ENCODE assay signal across 22 mouse cellular contexts in the genomic region with DNA sequence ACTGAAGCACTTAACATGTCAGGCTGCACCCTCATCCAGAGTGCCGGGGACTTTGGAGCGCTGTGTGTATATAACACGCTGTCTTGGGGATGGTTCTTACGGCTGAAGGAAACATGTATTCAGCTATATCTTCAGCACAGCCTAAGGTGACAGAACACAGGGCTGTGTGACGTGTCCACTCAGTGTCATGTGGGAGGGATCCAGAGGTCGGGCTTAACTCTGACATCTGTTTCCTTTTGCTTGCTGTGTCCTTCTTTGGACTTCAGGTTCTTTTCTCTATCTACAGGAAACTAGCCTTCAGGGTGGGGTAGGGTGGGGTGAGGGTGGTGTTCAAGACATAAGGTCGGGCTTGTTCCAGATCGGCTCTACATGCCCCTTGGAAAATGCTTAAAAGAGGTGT.
"Had no signal": no experiment of that assay in that cellular context is flagged by ENCODE, and none has a peak within 500 bp of the region (broad histone marks: within the 10 kb centered on the region; RNA-seq: fewer than 3 reads in every experiment).

No protein-coding gene starts in this region.

- H3K36me3 ChIP-seq: intestine, embryonic 15.5 days; kidney, embryonic 15.5 days; limb, embryonic 10.5 days; limb, embryonic 13.5 days; lung, embryonic 15.5 days; midbrain, embryonic 10.5 days; neural tube, embryonic 12.5 days; stomach, embryonic 15.5 days had no signal

- H3K4me3 ChIP-seq: intestine, embryonic 15.5 days; kidney, embryonic 15.5 days; limb, embryonic 10.5 days; limb, embryonic 13.5 days; lung, embryonic 15.5 days; megakaryocyte, embryonic 14.5 days; midbrain, embryonic 10.5 days; neural tube, embryonic 12.5 days; neural tube, embryonic 15.5 days; stomach, embryonic 15.5 days had no signal

- H3K4me2 ChIP-seq: intestine, embryonic 15.5 days; kidney, embryonic 15.5 days; limb, embryonic 13.5 days; lung, embryonic 15.5 days; neural tube, embryonic 12.5 days; neural tube, embryonic 15.5 days; stomach, embryonic 15.5 days had no signal

- H3K9ac ChIP-seq: intestine, embryonic 15.5 days; kidney, embryonic 15.5 days; limb, embryonic 13.5 days; lung, embryonic 15.5 days; neural tube, embryonic 12.5 days; neural tube, embryonic 15.5 days; stomach, embryonic 15.5 days had no signal

- H3K27me3 ChIP-seq: intestine, embryonic 15.5 days; neural tube, embryonic 12.5 days; neural tube, embryonic 15.5 days; stomach, embryonic 15.5 days had no signal

- H3K27ac ChIP-seq: intestine, embryonic 15.5 days; kidney, embryonic 15.5 days; limb, embryonic 10.5 days; limb, embryonic 13.5 days; lung, embryonic 15.5 days; midbrain, embryonic 10.5 days; neural tube, embryonic 12.5 days; neural tube, embryonic 15.5 days; stomach, embryonic 15.5 days had no signal

- H3K4me1 ChIP-seq: intestine, embryonic 15.5 days; kidney, embryonic 15.5 days; neural tube, embryonic 12.5 days; neural tube, embryonic 15.5 days; stomach, embryonic 15.5 days had no signal

- DNase-seq: kidney, adult 11 months; kidney, adult 8-10 months; kidney, postnatal 14 days; kidney, postnatal 4 days; lung, adult 18-20 months; lung, postnatal 10 days; lung, postnatal 36 days; midbrain, embryonic 14.5 days; right cerebral cortex, adult 18-20 months; right cerebral cortex, postnatal 14 days; right cerebral cortex, postnatal 4 days; thymus, postnatal 25 days had no signal

- H3K9me3 ChIP-seq: intestine, embryonic 15.5 days; kidney, embryonic 15.5 days; limb, embryonic 10.5 days; limb, embryonic 13.5 days; lung, embryonic 15.5 days; midbrain, embryonic 10.5 days; neural tube, embryonic 12.5 days; neural tube, embryonic 15.5 days; stomach, embryonic 15.5 days had no signal

- ATAC-seq: intestine, embryonic 15.5 days had no signal
